Mouse (Mus musculus): ENCODE measurements around the gene Ttll8. TPM values are rescaled to one million over a fixed set of nuclear protein-coding genes. Genes with fewer than 3 reads are reported as not detected.
A peak's percentile ranks its signal among the peaks of the same experiment; 100 is the strongest.

The Ttll8 gene
- total RNA-seq (2021) = 1 to 10 TPM in 1 of 2 experiments, under 1 TPM in 1; 0.87 to 2.2 TPM
- long read RNA-seq, experiment 1, partial matches to known transcripts = 0 of 1 reads
- long read RNA-seq, experiment 1, other reads (novel, unspliced or antisense) = 1 of 1 reads
- long read RNA-seq, experiment 2, partial matches to known transcripts = 1 of 1 reads
- long read RNA-seq, experiment 2, other reads (novel, unspliced or antisense) = 0 of 1 reads

GRCm38 (mm10) chr15:88954368-88955072, at the start of gene Ttll8:
Ttll8 (minus strand) TSS chr15:88954418.
- DNase-seq (ENCODE audit: low spot score in 2 of 2) = peak in 1 of 2 experiments; percentile 19

GRCm38 (mm10) chr15:89001245-89001644, 47.0 kb upstream of the Ttll8 start:
- DNase-seq (ENCODE audit: low spot score in 2 of 2) = no peak

- DNase-seq (ENCODE audit: low spot score in 2 of 2) = no peak
Observed at GRCm38 (mm10) chr15:89000367-89000766, 46.1 kb upstream of the Ttll8 start.

GRCm38 (mm10) chr15:88999124-88999523, 44.9 kb upstream of the Ttll8 start:
- no peak for DNase-seq (ENCODE audit: low spot score in 2 of 2)

GRCm38 (mm10) chr15:88998636-88999035, 44.4 kb upstream of the Ttll8 start:
- no peak for DNase-seq (ENCODE audit: low spot score in 2 of 2)

- DNase-seq (ENCODE audit: low spot score in 2 of 2) = no peak
Observed at GRCm38 (mm10) chr15:88989236-88989635, 35.0 kb upstream of the Ttll8 start.

- no peak for DNase-seq (ENCODE audit: low spot score in 2 of 2)
Observed at GRCm38 (mm10) chr15:88982534-88983079, 28.4 kb upstream of the Ttll8 start, which contains the start of gene Mov10l1. Mov10l1 (plus strand) TSS chr15:88982909.

GRCm38 (mm10) chr15:88979138-88979446, 24.9 kb upstream of the Ttll8 start:
- DNase-seq (ENCODE audit: low spot score in 2 of 2) = no peak

- no peak for DNase-seq (ENCODE audit: low spot score in 2 of 2)
Observed at GRCm38 (mm10) chr15:88978281-88979137, 24.3 kb upstream of the Ttll8 start, which contains the start of gene Mlc1. Mlc1 (minus strand) TSS chr15:88979007.

GRCm38 (mm10) chr15:88972300-88972699, 18.1 kb upstream of the Ttll8 start:
- no peak for DNase-seq (ENCODE audit: low spot score in 2 of 2)

GRCm38 (mm10) chr15:88964070-88964578, 9.9 kb upstream of the Ttll8 start:
- no peak for DNase-seq (ENCODE audit: low spot score in 2 of 2)

- DNase-seq (ENCODE audit: low spot score in 2 of 2) = no peak
Observed at GRCm38 (mm10) chr15:88957522-88957921, 3.3 kb upstream of the Ttll8 start.

GRCm38 (mm10) chr15:88955342-88955741, 1.1 kb upstream of the Ttll8 start:
- DNase-seq (ENCODE audit: low spot score in 2 of 2) = no peak

- no peak for DNase-seq (ENCODE audit: low spot score in 2 of 2)
Observed at GRCm38 (mm10) chr15:88951246-88951645, 3.0 kb downstream of the Ttll8 start.

GRCm38 (mm10) chr15:88946851-88947250, 7.4 kb downstream of the Ttll8 start:
- DNase-seq (ENCODE audit: low spot score in 2 of 2) = no peak

GRCm38 (mm10) chr15:88943896-88944551, 10.2 kb downstream of the Ttll8 start:
- no peak for DNase-seq (ENCODE audit: low spot score in 2 of 2)

- no peak for DNase-seq (ENCODE audit: low spot score in 2 of 2)
Observed at GRCm38 (mm10) chr15:88942783-88943182, 11.4 kb downstream of the Ttll8 start.

- no peak for DNase-seq (ENCODE audit: low spot score in 2 of 2)
Observed at GRCm38 (mm10) chr15:88937291-88937650, 16.9 kb downstream of the Ttll8 start.

GRCm38 (mm10) chr15:88936619-88937290, 17.5 kb downstream of the Ttll8 start:
- no peak for DNase-seq (ENCODE audit: low spot score in 2 of 2)

- DNase-seq (ENCODE audit: low spot score in 2 of 2) = peak in 1 of 2 experiments; percentile 26
Observed at GRCm38 (mm10) chr15:88934141-88934540, 20.1 kb downstream of the Ttll8 start.

Measured in left cerebral cortex, adult 18-20 months (tissue).